Mouse (Mus musculus) WW6 (cell line): ENCODE measurements around the gene Max.

Experiments
- DNase-seq: peaks from one replicate; pipeline ENCODE4 v3.0.0-alpha.2; 2013; ENCODE audit warnings: low read depth, low spot score

Gene Max

GRCm38 (mm10) chr12:76887941-76888340 is 74.1 kb downstream of the Max start:
- no peak for DNase-seq
